Mouse (Mus musculus) midbrain, postnatal 0 days (tissue): Measurements from ENCODE around the gene Ubqln4. TPM values are rescaled to one million over a fixed set of nuclear protein-coding genes. Genes with fewer than 3 reads are reported as not detected.

Experiments used
- ATAC-seq: fragments of 200-750 bp; cut with Nextera tagmentation; 2 replicates; pipeline ENCODE4 v1.8.0; 2017; ENCODE audit warnings: moderate number of reproducible peaks, mild to moderate bottlenecking, moderate TSS enrichment, moderate library complexity; ENCODE audit not compliant: low FRiP score
- DNase-seq: peaks from one replicate; pipeline ENCODE4 v3.0.0-alpha.2; 2015; ENCODE audit warnings: low spot score
- H3K27ac ChIP-seq: fragments of 300-500 bp; sonication (generic); 2 replicates; pipeline ENCODE4 v1.5.1; 2014; ENCODE audit warnings: low read depth, mild to moderate bottlenecking, low read length, mixed read lengths
- H3K27me3 ChIP-seq: fragments of 300-500 bp; sonication (generic); 2 replicates; pipeline ENCODE4 v1.6.1; 2014; ENCODE audit warnings: low read length, control low read depth, mixed read lengths; ENCODE audit not compliant: insufficient read depth
- H3K36me3 ChIP-seq: fragments of 300-500 bp; sonication (generic); 2 replicates; pipeline ENCODE4 v1.6.1; 2014; ENCODE audit warnings: low read length, control low read depth, mixed read lengths; ENCODE audit not compliant: insufficient read depth
- H3K4me1 ChIP-seq: fragments of 300-500 bp; sonication (generic); 2 replicates; pipeline ENCODE4 v1.6.1; 2014; ENCODE audit warnings: mild to moderate bottlenecking, control low read depth, antibody characterized with exemption, low read length, mixed read lengths; ENCODE audit not compliant: insufficient read depth
- H3K4me2 ChIP-seq: fragments of 300-500 bp; sonication (generic); 2 replicates; pipeline ENCODE4 v1.6.1; 2014; ENCODE audit warnings: low read depth, mild to moderate bottlenecking, low read length, mixed read lengths; ENCODE audit not compliant: poor library complexity, severe bottlenecking
- H3K4me3 ChIP-seq: fragments of 300-500 bp; sonication (generic); 2 replicates; pipeline ENCODE4 v1.5.1; 2014; ENCODE audit warnings: low read depth, mild to moderate bottlenecking, low read length, moderate library complexity
- H3K9ac ChIP-seq: fragments of 300-500 bp; sonication (generic); replicated peaks from 2 replicates; pipeline ENCODE4 v1.6.1; 2014; ENCODE audit warnings: mild to moderate bottlenecking, low read length, moderate library complexity, mixed read lengths; ENCODE audit not compliant: poor library complexity, severe bottlenecking
- H3K9me3 ChIP-seq: fragments of 300-500 bp; sonication (generic); 2 replicates; pipeline ENCODE4 v1.6.1; 2016; ENCODE audit warnings: low read length, control low read depth
- CTCF ChIP-seq: IDR thresholded peaks from 2 replicates; pipeline ENCODE4 v1.5.1; 2016; ENCODE audit warnings: antibody characterized with exemption, mild to moderate bottlenecking
- WGBS: fragments of 180-500 bp; shearing (Covaris S2); extraction: QIAGEN DNeasy Blood & Tissue Kit; methylation state at CpG from one replicate; pipeline ENCODE4 v1.1.7; 2014; 5-methylcytosine and 5-hydroxymethylcytosine counted together
- polyA plus RNA-seq: library from polyadenylated mRNA; unstranded; fragments of >200 nt; fragmentation: Nextera tagmentation; extraction: Ambion mirVana; gene quantifications from 2 replicates; pipeline ENCODE4 v1.2.1, GENCODE M21; 2015
- total RNA-seq: library from RNA; depleted of rRNA; stranded (reverse); fragments of >200 nt; gene quantifications from 2 replicates; pipeline ENCODE4 v1.2.3, GENCODE M21; 2014

Ubqln4 gene
- total and polyA plus RNA-seq, 2 experiments from 2014 or later, result 30.4 to 120 TPM

DNA sequence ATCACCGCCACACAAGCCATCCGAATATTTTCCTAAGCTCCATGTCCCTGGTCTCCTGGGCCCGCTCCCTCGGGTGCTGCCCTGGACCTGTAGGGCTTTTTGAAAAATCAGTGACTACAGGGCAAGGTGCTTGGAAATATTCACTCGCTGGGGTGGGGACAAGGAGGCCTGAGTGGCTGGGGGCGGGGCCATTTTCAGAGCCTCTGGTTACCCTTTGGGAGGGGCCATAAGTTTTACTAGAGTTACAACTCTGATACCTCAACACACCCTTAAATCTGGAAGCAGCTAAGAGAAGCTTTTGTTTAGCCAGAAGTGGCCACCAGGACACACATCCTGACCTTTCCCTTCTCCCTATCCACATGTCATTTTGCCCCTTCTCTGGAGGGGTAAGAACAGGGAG lies 16.4 kb upstream of the Ubqln4 start:
- Histone ChIP-seq H3K36me3 (peaks cover 23% of the 10 kb centered on the region), H3K4me3 (peak overlapping the region; percentile 48; the same call in 1 of the 2 replicates), H3K4me1 (peaks cover 19% of the 10 kb centered on the region), H3K9me3 (no peaks in the 10 kb centered on the region), H3K27me3 (no peaks in the 10 kb centered on the region), H3K27ac (peak overlapping the region; percentile 48), H3K9ac (0 out of 2 replicates have a peak overlapping the region, but pooled peaks have one; percentile 44), H3K4me2 (no peak overlapping the region)
- no peak for TF ChIP-seq CTCF
- 42% methylated on average over 6 of the region's 6 CpGs for WGBS
- DNase-seq (no peak), ATAC-seq (no peak)

DNA sequence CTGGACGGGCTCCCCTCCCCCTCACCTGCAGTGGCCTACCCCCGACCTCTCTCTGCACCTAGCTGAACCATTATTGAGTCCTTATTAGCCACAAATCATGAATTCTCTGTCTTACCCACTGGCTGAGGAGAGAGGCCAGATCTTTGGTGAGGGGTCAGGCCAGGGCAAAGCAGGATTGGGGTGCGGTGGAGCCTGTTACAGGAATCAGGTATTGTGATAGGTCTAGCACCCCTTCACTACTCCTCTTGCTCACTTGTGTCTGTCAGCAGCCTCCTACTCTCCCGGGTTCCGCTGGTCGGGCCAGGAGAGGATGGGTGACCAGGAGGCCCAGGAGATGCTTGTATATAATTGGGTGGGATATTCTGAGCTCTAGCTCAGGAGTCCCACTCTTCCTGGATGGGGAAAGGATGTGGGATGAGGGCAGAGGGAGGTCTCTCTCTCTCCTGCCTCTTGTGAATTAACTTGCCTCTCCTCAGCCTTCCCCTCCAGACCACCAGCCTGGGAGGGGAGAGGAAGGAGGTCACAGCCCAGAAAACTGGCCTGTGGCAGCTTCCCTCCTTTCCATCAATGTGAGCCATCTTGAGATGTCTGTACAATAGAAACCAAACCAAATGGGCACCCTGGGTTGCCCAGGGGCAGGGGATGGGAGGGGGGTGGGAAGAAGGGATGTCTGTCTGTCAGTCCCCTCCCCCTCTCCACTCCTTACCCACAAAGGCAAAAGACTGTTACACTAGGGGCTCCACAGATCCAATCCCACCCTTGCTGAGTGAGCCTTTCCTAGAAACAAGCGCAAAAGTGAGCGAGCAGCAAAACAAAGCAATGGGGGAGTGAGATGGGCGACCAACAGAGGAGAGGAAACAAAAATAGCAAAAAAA lies 15.1 kb upstream of the Ubqln4 start:
- TF ChIP-seq CTCF, result no peak
- no peaks in the 10 kb centered on the region for H3K27me3 ChIP-seq
- peak overlapping the region; percentile 34 for H3K27ac ChIP-seq
- H3K4me3 ChIP-seq, result no peak overlapping the region
- H3K9ac ChIP-seq, result no peak overlapping the region; the same call in 1 of the 2 replicates
- DNase-seq (no peak), ATAC-seq (no peak)
- peaks cover 23% of the 10 kb centered on the region for H3K36me3 ChIP-seq
- 18% methylated on average over 9 of the region's 9 CpGs for WGBS
- H3K4me1 ChIP-seq, result peaks cover 19% of the 10 kb centered on the region
- no peak overlapping the region for H3K4me2 ChIP-seq
- no peaks in the 10 kb centered on the region for H3K9me3 ChIP-seq

DNA sequence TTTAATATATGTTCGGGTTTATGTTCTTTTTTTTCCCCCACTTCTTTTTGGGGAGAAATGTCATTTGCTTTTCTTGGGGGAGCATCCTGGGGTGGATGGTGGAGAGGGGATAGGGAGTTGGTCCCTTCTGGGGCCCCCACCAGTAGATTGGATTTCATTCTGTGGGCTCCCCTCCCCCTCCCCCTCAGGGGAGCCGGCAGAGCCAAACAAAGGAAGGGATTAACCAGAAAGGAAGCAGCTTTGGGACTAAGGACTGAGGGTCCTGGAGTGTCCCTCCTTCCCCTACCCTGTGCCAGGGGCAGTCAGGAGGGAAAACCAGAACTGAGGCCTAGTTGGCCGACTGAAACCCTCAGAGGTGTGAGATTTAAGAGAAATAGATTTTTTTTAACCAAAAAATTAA lies 14.2 kb upstream of the Ubqln4 start:
- TF ChIP-seq CTCF, result no peak
- H3K4me2 ChIP-seq, result no peak overlapping the region
- H3K27ac ChIP-seq, result peak overlapping the region; percentile 47; the same call in 1 of the 2 replicates
- peak; percentile 39 for DNase-seq
- no peak for ATAC-seq
- no peaks in the 10 kb centered on the region for H3K9me3 ChIP-seq
- H3K4me1 ChIP-seq, result peaks cover 19% of the 10 kb centered on the region
- H3K27me3 ChIP-seq, result no peaks in the 10 kb centered on the region
- no peak overlapping the region for H3K4me3 ChIP-seq
- H3K36me3 ChIP-seq, result peaks cover 23% of the 10 kb centered on the region
- WGBS, result 4% methylated on average over 3 of the region's 3 CpGs
- no peak overlapping the region for H3K9ac ChIP-seq

DNA sequence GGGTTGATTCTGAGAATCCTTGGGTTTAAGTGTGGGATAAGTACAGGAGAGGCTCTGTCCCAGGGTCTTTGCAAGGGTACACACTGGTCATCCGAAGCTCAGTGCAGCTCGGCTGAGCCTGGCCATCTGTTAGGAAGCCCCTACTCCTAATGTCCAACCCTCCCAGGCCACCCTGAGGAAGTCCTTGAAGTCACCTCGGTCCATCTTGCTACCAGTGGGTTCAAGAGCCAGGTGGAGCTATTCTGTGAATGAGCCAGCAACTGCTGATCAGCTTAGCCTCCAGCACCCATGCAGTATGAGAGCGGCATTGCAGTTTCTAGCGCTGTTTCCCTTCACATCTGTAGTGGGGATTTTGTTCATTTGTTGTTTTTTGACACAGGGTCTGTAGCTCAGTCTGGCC lies 13.5 kb upstream of the Ubqln4 start:
- H3K4me3 ChIP-seq, result no peak overlapping the region
- 36% methylated on average over 5 of the region's 5 CpGs for WGBS
- H3K4me2 ChIP-seq, result no peak overlapping the region
- peak overlapping the region; percentile 65 for H3K27ac ChIP-seq
- ATAC-seq (no peak), DNase-seq (peak; percentile 44)
- H3K9ac ChIP-seq, result no peak overlapping the region
- peaks cover 13% of the 10 kb centered on the region for H3K4me1 ChIP-seq
- H3K9me3 ChIP-seq, result no peaks in the 10 kb centered on the region
- H3K27me3 ChIP-seq, result no peaks in the 10 kb centered on the region
- TF ChIP-seq CTCF, result peak; percentile 34
- H3K36me3 ChIP-seq, result peaks cover 23% of the 10 kb centered on the region

DNA sequence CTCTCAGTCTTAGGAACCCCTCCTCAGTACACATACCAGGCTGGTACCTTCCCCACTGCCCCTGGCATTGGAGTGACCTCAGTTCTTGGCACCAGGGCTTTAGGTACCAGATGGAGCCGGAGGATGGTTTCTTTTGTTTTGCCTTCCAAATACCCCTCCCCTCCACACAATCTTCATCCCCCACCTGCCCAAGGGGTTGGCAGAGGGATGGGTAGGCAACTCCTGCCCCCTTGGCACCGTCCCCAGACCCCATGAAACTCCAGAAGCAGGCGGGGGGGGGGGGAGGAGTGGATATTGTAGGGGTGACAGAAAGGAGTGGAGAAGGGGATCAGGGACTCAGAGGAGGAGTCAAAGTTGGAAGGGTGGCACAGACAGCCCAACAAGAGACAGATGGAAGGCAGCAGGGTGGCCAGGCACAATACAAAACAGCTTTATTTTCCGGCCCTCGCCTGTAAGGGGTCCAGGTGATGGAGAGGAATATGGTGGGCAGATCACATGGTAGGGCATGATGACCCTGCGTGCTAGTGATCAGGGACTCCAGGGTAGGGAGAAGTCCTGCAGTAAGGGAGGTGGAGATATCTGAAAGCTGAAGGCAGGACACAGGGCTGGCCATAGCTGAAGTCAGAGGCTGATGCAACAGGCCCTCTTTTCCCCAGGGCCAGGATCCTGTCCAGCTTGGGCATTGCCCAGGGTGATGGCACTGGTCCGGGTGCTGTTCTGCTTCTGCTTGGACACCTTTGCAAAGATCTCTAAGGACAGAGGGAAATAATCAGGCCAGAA lies 11.7 kb upstream of the Ubqln4 start:
- H3K4me3 ChIP-seq, result no peak overlapping the region
- H3K4me2 ChIP-seq, result no peak overlapping the region
- H3K9me3 ChIP-seq, result no peaks in the 10 kb centered on the region
- DNase-seq, result peak; percentile 83
- TF ChIP-seq CTCF, result no peak
- H3K27ac ChIP-seq, result peak overlapping the region; percentile 38; the same call in 1 of the 2 replicates
- peaks cover 3% of the 10 kb centered on the region; the same call in 1 of the 2 replicates for H3K4me1 ChIP-seq
- peaks cover 15% of the 10 kb centered on the region for H3K36me3 ChIP-seq
- no peak overlapping the region for H3K9ac ChIP-seq
- no peaks in the 10 kb centered on the region for H3K27me3 ChIP-seq
- whole genome bisulfite sequencing, result 50% methylated on average over 7 of the region's 7 CpGs
- ATAC-seq, result peak; percentile 22
